Mouse (Mus musculus) splenic B cell, adult 2 months (primary cell): ENCODE data around the gene Adamts1.

Source experiments
- DNase-seq: peaks from one replicate; pipeline ENCODE4 v3.0.0-alpha.2; 2011; ENCODE audit warnings: low read depth, low spot score
- H3K27me3 ChIP-seq: 2 replicates; pipeline ENCODE4 v1.6.1; 2012; ENCODE audit warnings: mild to moderate bottlenecking, low read length, moderate library complexity, mixed read lengths; ENCODE audit not compliant: control insufficient read depth, poor library complexity, insufficient read depth, severe bottlenecking
- H3K36me3 ChIP-seq: 2 replicates; pipeline ENCODE4 v1.6.1; 2012; ENCODE audit warnings: mild to moderate bottlenecking, low read length, moderate library complexity, mixed read lengths; ENCODE audit not compliant: control insufficient read depth, poor library complexity, insufficient read depth, severe bottlenecking

The Adamts1 gene

GRCm38 (mm10) chr16:85797161-85797560 lies 5.8 kb downstream of the Adamts1 start:
- Histone ChIP-seq H3K27me3 (no peaks in the 10 kb centered on the region), H3K36me3 (no peaks in the 10 kb centered on the region)
- no peak for DNase-seq

GRCm38 (mm10) chr16:85795731-85796130 lies 7.2 kb downstream of the Adamts1 start:
- no peak for DNase-seq
- H3K36me3 ChIP-seq = no peaks in the 10 kb centered on the region
- H3K27me3 ChIP-seq = no peaks in the 10 kb centered on the region

GRCm38 (mm10) chr16:85793166-85793830 lies 9.6 kb downstream of the Adamts1 start:
- H3K27me3 ChIP-seq = no peaks in the 10 kb centered on the region
- H3K36me3 ChIP-seq = no peaks in the 10 kb centered on the region
- DNase-seq = no peak

DNA sequence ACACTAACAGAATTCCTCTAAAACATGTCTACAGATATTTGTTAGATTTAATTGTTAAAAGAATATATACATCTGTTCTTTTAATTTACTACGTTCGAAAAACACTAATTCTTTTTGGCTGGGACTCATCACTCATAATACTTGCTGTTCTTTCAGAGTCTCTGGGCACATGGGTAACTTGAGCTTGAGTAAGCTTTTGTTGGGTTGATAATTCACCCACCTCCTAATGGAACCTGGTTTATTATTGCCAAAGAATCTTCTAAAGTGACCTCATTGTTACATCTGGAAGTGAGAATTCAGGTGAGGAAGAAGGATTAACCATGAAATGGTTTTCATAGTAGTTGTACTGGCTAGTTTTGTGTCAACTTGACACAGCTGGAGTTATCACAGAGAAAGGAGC lies 21.8 kb downstream of the Adamts1 start:
- Histone ChIP-seq H3K27me3 (no peaks in the 10 kb centered on the region), H3K36me3 (no peaks in the 10 kb centered on the region)
- DNase-seq = no peak

DNA sequence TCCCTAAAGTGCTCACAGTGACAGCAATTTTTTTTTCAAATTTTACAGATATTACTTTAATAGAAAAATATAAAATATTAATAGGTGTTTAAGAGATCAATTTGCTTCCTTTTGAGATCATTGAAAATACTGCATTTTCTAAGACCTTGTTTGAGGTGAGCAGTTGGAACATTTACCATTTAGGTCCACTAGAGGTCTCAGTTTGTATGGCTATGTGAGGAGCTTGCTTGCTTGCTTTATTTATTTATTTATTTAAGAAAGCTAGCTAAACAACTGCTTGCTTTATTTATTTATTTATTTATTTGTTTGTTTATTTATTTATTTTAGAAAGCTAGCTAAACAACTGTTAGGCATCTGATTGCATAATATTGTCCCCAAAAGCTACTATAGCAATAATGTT lies 23.1 kb downstream of the Adamts1 start:
- H3K36me3 ChIP-seq = no peaks in the 10 kb centered on the region
- DNase-seq = no peak
- H3K27me3 ChIP-seq = no peaks in the 10 kb centered on the region

DNA sequence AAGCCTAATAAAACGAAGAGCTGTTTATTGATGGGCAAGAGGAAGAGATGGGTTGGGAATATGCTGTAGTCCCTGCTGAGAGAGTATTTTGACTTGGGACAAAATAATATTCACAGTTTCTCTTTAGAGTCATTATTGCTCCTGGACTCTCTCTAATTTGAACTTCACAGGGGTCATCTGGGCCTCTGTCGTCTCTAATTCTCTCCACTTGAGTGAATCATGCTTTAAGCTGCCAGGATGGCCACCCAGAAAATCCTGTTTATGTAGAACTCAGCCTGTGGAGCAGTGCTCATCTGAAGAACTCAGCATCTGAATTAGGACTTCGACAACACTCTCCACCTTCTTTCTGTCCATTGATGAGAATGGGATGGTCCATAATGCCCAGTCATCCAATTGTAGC lies 30.6 kb downstream of the Adamts1 start:
- DNase-seq = no peak
- Histone ChIP-seq H3K36me3 (no peaks in the 10 kb centered on the region), H3K27me3 (no peaks in the 10 kb centered on the region)

DNA sequence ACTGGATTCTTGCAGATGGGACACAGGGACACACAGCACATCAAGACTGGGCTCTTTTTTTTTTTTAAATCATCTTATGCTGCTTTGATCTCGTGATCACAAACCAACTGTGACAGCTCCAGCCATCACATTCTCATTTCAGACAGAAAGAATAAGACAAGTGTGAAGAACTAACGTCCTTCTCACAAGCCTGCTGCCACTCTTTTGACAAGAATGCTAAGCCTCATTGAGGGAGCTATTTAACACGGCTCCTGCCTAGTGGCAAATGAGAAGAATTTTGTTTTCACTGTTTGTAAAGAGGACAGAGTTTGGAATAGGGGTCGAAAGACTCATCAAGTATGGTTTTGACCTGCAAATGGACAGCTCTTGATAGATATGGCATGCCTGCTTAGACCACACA lies 35.6 kb downstream of the Adamts1 start:
- DNase-seq = no peak
- Histone ChIP-seq H3K36me3 (no peaks in the 10 kb centered on the region), H3K27me3 (no peaks in the 10 kb centered on the region)

GRCm38 (mm10) chr16:85765697-85766096 lies 37.2 kb downstream of the Adamts1 start:
- DNase-seq = no peak
- Histone ChIP-seq H3K27me3 (no peaks in the 10 kb centered on the region), H3K36me3 (no peaks in the 10 kb centered on the region)

- Histone ChIP-seq H3K36me3 (no peaks in the 10 kb centered on the region), H3K27me3 (no peaks in the 10 kb centered on the region)
- no peak for DNase-seq
These were observed 37.7 kb downstream of the Adamts1 start for GRCm38 (mm10) chr16:85765167-85765566.

DNA sequence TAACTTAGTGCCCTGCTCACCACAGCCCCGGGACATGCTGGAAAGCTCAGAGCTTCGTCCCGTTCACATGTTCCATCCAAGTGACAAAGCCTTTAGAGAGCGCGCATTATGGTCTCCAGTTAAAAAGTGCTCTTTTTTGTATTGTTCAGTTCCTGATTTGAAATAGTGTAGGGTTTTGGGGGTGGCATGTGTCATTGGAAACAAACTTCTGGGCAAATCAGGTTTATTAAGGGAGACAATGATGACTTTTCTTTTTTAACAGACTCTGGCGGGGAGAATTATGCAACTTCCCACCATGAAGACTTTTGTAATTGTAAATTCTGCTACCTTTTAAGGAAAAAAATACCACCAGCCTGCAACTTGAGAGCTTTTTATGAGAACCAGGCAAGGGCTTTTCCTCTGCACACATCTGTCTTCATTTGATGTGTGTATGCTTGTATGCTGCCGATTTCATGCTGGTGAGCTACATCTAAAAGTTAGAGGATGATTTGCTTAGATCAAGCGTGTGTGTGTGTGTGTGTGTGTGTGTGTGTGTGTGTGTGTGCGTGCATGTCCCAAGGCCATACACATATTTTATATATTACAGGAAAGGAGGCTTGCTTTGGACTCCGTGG lies 40.8 kb downstream of the Adamts1 start:
- no peaks in the 10 kb centered on the region for H3K36me3 ChIP-seq
- no peak for DNase-seq
- no peaks in the 10 kb centered on the region for H3K27me3 ChIP-seq

GRCm38 (mm10) chr16:85760961-85761580 lies 41.8 kb downstream of the Adamts1 start:
- no peaks in the 10 kb centered on the region for H3K27me3 ChIP-seq
- no peaks in the 10 kb centered on the region for H3K36me3 ChIP-seq
- DNase-seq = no peak

- no peaks in the 10 kb centered on the region for H3K27me3 ChIP-seq
- no peaks in the 10 kb centered on the region for H3K36me3 ChIP-seq
- DNase-seq = no peak
These were observed 46.7 kb downstream of the Adamts1 start for GRCm38 (mm10) chr16:85756101-85756819.

GRCm38 (mm10) chr16:85749335-85749734 lies 53.6 kb downstream of the Adamts1 start:
- Histone ChIP-seq H3K36me3 (no peaks in the 10 kb centered on the region), H3K27me3 (no peaks in the 10 kb centered on the region)
- DNase-seq = no peak

DNA sequence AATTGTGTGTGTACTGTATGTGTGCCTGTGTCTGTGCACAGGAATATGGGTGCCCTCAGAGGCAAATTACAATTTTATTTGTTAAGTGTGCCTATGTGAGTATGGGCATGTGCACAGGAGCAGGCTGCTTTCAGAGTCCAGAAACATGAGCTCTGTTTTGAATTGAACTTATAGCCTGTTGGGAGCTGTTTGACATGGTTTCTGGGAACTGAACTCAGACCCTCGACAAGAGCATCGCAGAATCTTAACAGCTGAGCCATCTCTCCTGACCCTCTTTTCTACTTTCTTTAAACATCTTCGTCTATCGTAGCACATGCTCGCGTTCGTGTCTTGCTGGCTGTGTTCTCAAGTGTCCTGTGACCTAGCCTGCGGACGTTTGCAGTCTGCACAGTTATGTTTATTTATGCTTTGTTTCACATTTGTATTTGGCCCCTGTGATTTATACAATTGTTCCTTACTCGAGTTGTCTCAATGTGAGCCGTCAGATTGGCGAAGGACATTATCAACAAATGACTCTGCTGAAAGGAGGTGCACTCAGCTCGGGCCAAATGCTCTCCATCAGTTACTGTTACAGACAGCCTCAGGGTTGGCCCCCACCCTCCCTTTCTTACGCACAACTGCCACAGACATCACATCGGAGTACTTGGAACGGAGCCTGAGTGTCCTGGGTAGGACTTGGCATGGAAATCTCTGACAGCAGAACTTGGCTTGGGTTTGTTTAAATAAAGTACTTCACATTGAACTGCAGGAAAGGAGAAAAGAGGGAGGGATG lies 55.1 kb downstream of the Adamts1 start:
- Histone ChIP-seq H3K27me3 (no peaks in the 10 kb centered on the region), H3K36me3 (no peaks in the 10 kb centered on the region)
- no peak for DNase-seq
